Mouse (Mus musculus) lung, embryonic 16.5 days (tissue): ENCODE measurements around the gene Ing3. TPM values are rescaled to one million over a fixed set of nuclear protein-coding genes. Genes with fewer than 3 reads are reported as not detected.

ENCODE experiments used
- ATAC-seq: fragments of 200-750 bp; cut with Nextera tagmentation; 2 replicates; pipeline ENCODE4 v1.8.0; 2017; ENCODE audit warnings: low read depth, mild to moderate bottlenecking, moderate library complexity
- H3K27ac ChIP-seq: fragments of 300-500 bp; sonication (generic); 2 replicates; pipeline ENCODE4 v1.5.1; 2014; ENCODE audit warnings: mild to moderate bottlenecking, control low read depth, low read length
- H3K27me3 ChIP-seq: fragments of 300-500 bp; sonication (generic); 2 replicates; pipeline ENCODE4 v1.6.1; 2014; ENCODE audit warnings: low read depth, low read length, mixed read lengths; ENCODE audit not compliant: control insufficient read depth, insufficient read depth
- H3K36me3 ChIP-seq: fragments of 300-500 bp; sonication (generic); 2 replicates; pipeline ENCODE4 v1.6.1; 2014; ENCODE audit warnings: low read length; ENCODE audit not compliant: control insufficient read depth, insufficient read depth
- H3K4me1 ChIP-seq: fragments of 300-500 bp; sonication (generic); replicated peaks from 2 replicates; pipeline ENCODE4 v1.6.1; 2014; ENCODE audit warnings: low read length, mixed read lengths; ENCODE audit not compliant: control insufficient read depth, insufficient read depth
- H3K4me2 ChIP-seq: fragments of 300-500 bp; sonication (generic); 2 replicates; pipeline ENCODE4 v1.6.1; 2014; ENCODE audit warnings: low read depth, low read length, control low read depth
- H3K4me3 ChIP-seq: fragments of 300-500 bp; sonication (generic); 2 replicates; pipeline ENCODE4 v1.5.1; 2014; ENCODE audit warnings: mild to moderate bottlenecking, low read length, control low read depth
- H3K9ac ChIP-seq: fragments of 300-500 bp; sonication (generic); 2 replicates; pipeline ENCODE4 v1.6.1; 2014; ENCODE audit warnings: low read length, control low read depth
- H3K9me3 ChIP-seq: fragments of 300-500 bp; sonication (generic); 2 replicates; pipeline ENCODE4 v1.6.1; 2016; ENCODE audit warnings: low read length; ENCODE audit not compliant: control insufficient read depth
- WGBS: fragments of 180-500 bp; shearing (Covaris S2); extraction: QIAGEN DNeasy Blood & Tissue Kit; methylation state at CpG from one replicate; pipeline ENCODE4 v1.1.7; 2014; 5-methylcytosine and 5-hydroxymethylcytosine counted together
- polyA plus RNA-seq: library from polyadenylated mRNA; unstranded; fragments of >200 nt; fragmentation: Nextera tagmentation; extraction: Ambion mirVana; gene quantifications from 2 replicates; pipeline ENCODE4 v1.2.1, GENCODE M21; 2015

The Ing3 gene
- polyA plus RNA-seq, 1 experiment from 2014 or later: 64.2 TPM

DNA sequence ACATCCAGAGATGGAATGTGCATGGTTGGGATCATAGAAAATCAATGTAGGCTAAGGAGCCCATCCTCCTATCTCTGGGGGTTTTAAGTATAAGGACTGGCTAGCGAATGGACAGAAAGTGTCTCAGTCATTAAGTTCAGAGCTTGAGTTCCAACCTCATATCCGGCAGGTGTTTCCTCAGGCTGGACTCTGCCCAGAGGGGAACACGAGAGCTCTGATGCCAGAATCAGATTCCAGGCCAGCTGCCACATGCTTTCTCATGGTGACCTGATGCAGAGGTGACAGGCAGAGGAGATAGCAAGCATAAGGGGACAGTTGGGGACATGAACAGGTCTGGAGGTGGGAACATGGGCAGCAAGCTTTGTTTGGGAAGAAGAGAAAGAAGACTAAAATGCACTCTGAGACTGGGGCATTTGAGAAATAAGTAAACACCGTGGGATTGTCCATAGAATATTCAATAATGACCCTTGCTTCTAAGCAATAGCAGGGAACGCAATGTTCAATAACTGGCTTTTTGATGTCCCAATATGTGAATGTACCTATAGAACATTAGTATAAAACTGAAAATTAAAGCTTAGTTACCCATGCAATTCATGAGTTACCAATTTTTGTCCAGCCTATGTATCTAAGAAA lies 52.0 kb downstream of the Ing3 start:
- no peak overlapping the region for H3K4me3 ChIP-seq
- H3K4me2 ChIP-seq: no peak overlapping the region
- H3K27me3 ChIP-seq: no peaks in the 10 kb centered on the region
- no peak overlapping the region for H3K9ac ChIP-seq
- H3K36me3 ChIP-seq: no peaks in the 10 kb centered on the region
- H3K4me1 ChIP-seq: peaks cover 32% of the 10 kb centered on the region
- ATAC-seq: no peak
- 78% methylated on average over 5 of the region's 5 CpGs for whole genome bisulfite sequencing
- no peaks in the 10 kb centered on the region for H3K9me3 ChIP-seq
- no peak overlapping the region for H3K27ac ChIP-seq

DNA sequence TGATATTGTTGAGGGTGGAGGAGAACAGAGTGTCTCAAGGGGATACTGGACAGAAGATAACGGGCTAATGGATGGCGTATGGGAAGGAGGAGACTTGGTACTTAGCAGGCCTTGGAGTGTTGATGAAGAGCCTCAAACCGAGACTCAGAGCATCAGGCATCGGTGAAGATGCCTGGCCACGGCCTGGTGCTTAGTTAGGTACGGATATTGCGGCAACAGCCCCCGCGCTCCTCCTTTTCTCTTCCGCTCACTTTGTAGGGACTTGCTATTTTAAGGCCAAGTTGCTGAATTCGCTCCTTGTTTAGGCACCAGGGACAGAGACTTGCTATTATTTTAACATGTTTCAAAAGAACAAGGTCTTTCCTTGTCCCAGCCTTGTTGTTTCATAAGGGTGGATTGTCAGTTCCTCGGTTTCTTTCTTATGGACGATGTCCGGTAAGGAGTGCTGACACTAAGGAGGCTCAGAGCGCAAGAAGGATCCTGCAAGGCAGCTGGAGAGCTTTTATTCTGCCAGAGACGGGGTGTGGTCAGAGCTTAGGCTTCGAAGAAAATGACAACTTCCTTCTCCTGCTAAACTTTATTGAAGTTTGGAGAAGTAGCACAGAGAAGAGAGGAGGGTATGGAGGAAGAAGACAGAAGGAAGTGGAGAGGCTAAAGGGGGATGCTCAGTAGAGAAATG lies 53.3 kb downstream of the Ing3 start:
- 49% methylated on average over 17 of the region's 17 CpGs for whole genome bisulfite sequencing
- H3K27me3 ChIP-seq: no peaks in the 10 kb centered on the region
- H3K9ac ChIP-seq: no peak overlapping the region
- H3K4me1 ChIP-seq: peaks cover 32% of the 10 kb centered on the region
- no peaks in the 10 kb centered on the region for H3K9me3 ChIP-seq
- H3K27ac ChIP-seq: peak overlapping the region; percentile 83
- ATAC-seq: peak; percentile 67
- H3K4me3 ChIP-seq: no peak overlapping the region
- no peaks in the 10 kb centered on the region for H3K36me3 ChIP-seq
- H3K4me2 ChIP-seq: peak overlapping the region; percentile 12

DNA sequence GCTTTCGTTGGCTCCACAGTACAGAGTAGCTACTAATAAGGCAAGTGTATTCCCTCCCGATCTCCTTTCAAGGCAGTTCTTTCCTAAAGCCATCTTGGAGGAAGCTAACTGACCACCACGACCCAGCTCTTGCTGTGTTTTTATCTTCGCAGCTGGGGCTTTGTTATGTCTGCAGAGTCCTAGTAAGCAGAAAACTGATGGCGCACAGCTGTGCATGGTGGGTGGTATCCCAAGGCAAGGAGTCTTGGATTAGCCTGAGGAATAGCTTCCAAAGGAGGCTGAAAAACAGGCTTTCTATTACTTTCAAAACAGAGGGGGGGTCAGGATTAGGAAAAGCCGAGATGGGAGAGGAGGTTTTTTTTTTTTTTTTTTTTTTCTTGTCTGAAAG lies 53.8 kb downstream of the Ing3 start:
- Histone ChIP-seq H3K4me1 (peaks cover 31% of the 10 kb centered on the region), H3K9me3 (no peaks in the 10 kb centered on the region), H3K4me3 (no peak overlapping the region), H3K4me2 (peak overlapping the region; percentile 31), H3K27ac (peak overlapping the region; percentile 84), H3K36me3 (no peaks in the 10 kb centered on the region), H3K9ac (no peak overlapping the region), H3K27me3 (no peaks in the 10 kb centered on the region)
- WGBS: 25% methylated on average over 6 of the region's 6 CpGs
- ATAC-seq: peak; percentile 96

DNA sequence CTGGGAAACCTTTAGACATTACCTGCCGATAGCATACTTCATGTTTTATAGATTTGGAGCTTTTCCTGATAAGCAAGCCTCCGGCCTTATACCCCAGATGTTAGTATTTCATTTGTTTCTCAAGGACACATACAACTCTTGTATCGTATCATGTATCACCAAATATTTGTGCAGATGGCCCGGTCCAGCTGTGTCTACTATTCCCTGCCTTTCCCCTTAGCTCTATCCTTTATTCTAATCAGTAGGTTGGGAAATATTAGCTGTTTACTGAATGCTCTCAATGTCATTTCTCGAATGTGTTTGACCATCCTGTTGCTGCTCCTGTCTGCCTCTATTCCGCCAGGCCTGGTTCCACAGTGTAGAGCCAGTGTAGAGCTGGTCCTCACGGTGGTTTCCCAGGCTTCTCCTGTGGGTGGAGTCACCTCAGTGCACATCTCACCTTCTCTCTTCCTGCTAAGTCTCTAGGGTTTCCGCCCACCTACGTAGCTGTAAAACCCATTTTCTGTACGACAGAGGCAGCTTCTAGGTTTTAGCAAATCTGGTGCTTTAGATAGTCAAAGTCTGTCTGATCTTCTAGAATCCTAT lies 54.7 kb downstream of the Ing3 start:
- Histone ChIP-seq H3K4me3 (no peak overlapping the region), H3K27me3 (no peaks in the 10 kb centered on the region), H3K9ac (no peak overlapping the region), H3K4me1 (peaks cover 22% of the 10 kb centered on the region), H3K27ac (peak overlapping the region; percentile 84), H3K4me2 (peak overlapping the region; percentile 31; the same call in 1 of the 2 replicates), H3K36me3 (no peaks in the 10 kb centered on the region), H3K9me3 (no peaks in the 10 kb centered on the region)
- peak; percentile 57 for ATAC-seq
- WGBS: 56% methylated on average over 10 of the region's 10 CpGs

DNA sequence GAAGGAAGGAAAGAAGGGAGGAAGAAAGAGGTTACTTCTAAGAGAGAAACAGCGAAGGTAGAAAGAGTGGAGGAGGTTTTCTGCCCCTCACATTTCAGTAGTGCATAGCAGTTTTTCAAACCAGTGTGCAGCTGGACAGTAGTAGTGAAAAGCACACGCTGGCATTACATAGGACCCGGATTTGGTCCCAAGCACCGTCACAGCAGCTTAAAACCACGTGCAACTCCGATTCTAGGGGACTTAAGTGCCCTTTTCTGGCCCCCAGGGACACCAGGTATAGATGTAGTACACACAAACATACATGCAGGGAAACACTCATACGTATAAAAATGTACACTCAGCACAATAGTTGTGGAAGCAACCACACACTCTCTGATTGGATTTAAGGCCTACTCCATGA lies 59.0 kb downstream of the Ing3 start:
- Histone ChIP-seq H3K36me3 (no peaks in the 10 kb centered on the region), H3K4me3 (no peak overlapping the region), H3K27ac (no peak overlapping the region), H3K4me1 (peaks cover 4% of the 10 kb centered on the region), H3K9ac (no peak overlapping the region), H3K9me3 (no peaks in the 10 kb centered on the region), H3K4me2 (no peak overlapping the region), H3K27me3 (no peaks in the 10 kb centered on the region)
- WGBS: 90% methylated on average over 7 of the region's 7 CpGs
- no peak for ATAC-seq

- no peak overlapping the region for H3K4me3 ChIP-seq
- no peaks in the 10 kb centered on the region for H3K9me3 ChIP-seq
- H3K27ac ChIP-seq: no peak overlapping the region
- no peaks in the 10 kb centered on the region for H3K27me3 ChIP-seq
- ATAC-seq: no peak
- no peak overlapping the region for H3K4me2 ChIP-seq
- no peaks in the 10 kb centered on the region for H3K36me3 ChIP-seq
- H3K4me1 ChIP-seq: peaks cover 4% of the 10 kb centered on the region
- H3K9ac ChIP-seq: no peak overlapping the region
- WGBS: 79% methylated on average over 12 of the region's 12 CpGs
Measured at GRCm38 (mm10) chr6:22010258-22010657, 60.9 kb downstream of the Ing3 start.

DNA sequence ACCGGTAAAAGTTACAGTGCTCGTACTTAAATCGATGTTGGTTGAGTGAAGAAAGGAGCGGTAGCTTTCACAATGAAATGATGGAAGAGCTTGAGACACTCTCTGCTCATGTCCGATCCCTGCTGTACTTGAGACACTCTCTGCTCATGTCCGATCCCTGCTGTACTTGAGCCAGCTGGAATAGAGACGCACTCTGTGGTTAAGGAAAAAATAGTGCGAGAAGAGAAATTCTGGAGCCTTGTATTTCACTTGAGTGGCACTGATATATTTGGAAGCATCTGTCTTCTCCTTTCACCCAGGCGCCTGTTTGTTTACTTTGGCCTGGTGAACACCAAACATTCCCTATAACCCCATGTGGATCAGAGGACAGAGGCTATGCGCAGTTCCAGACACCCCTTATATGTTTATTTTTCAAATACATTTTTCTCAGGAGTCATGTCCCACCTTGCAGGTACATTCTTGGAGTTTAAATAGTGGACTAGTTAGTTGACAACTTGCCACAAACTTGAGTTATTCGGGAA lies 61.5 kb downstream of the Ing3 start:
- Histone ChIP-seq H3K27me3 (no peaks in the 10 kb centered on the region), H3K4me1 (peaks cover 4% of the 10 kb centered on the region), H3K36me3 (no peaks in the 10 kb centered on the region), H3K9me3 (no peaks in the 10 kb centered on the region), H3K27ac (no peak overlapping the region), H3K4me2 (no peak overlapping the region), H3K4me3 (no peak overlapping the region), H3K9ac (no peak overlapping the region)
- WGBS: 60% methylated on average over 11 of the region's 11 CpGs
- peak; percentile 77 for ATAC-seq

GRCm38 (mm10) chr6:22011546-22011945 lies 62.2 kb downstream of the Ing3 start:
- WGBS: 40% methylated on average over 2 of the region's 2 CpGs
- H3K27ac ChIP-seq: no peak overlapping the region

DNA sequence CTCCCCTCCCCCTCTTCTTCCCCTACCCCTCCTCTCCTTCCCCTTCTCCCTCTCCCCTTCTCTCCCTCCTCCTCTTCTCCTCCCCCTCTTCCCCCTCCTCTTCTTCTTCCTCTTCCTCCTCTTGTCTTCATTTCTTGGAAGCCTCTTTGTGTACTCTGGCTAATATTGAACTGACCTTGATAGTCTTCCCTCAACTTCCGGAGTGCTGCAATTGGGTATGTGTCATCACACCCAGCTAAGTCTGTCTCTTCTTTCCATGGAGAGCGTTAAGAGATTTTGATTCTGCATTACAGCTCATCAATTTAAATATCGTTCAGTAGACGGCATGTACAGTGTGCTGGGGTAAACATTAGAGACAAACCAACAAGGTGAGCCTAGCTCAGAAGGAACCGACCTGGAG lies 62.7 kb downstream of the Ing3 start:
- H3K9me3 ChIP-seq: no peaks in the 10 kb centered on the region
- no peak for ATAC-seq
- no peak overlapping the region for H3K4me3 ChIP-seq
- no peak overlapping the region for H3K27ac ChIP-seq
- peaks cover 2% of the 10 kb centered on the region; the same call in 1 of the 2 replicates for H3K36me3 ChIP-seq
- H3K4me1 ChIP-seq: peaks cover 4% of the 10 kb centered on the region
- H3K4me2 ChIP-seq: no peak overlapping the region
- H3K27me3 ChIP-seq: no peaks in the 10 kb centered on the region
- no peak overlapping the region for H3K9ac ChIP-seq
- 53% methylated on average over 5 of the region's 5 CpGs for WGBS

More at GRCm38 (mm10) chr6:22011546-22011945, 62.2 kb downstream of the Ing3 start:
- Histone ChIP-seq H3K4me3 (no peak overlapping the region), H3K4me1 (peaks cover 4% of the 10 kb centered on the region), H3K4me2 (no peak overlapping the region), H3K27me3 (no peaks in the 10 kb centered on the region), H3K9me3 (no peaks in the 10 kb centered on the region), H3K9ac (no peak overlapping the region), H3K36me3 (peaks cover 2% of the 10 kb centered on the region; the same call in 1 of the 2 replicates)
- ATAC-seq: peak; percentile 63
